Mouse (Mus musculus) midbrain, embryonic 13.5 days (tissue): ENCODE measurements around the gene Cul9. TPM values are rescaled to one million over a fixed set of nuclear protein-coding genes. Genes with fewer than 3 reads are reported as not detected.
A peak's percentile ranks its signal among the peaks of the same experiment; 100 is the strongest.

Experiments used
- ATAC-seq: fragments of 200-750 bp; cut with Nextera tagmentation; 2 replicates; pipeline ENCODE4 v1.8.0; 2017; ENCODE audit warnings: mild to moderate bottlenecking, moderate TSS enrichment, moderate library complexity
- H3K27ac ChIP-seq: fragments of 300-500 bp; sonication (generic); 2 replicates; pipeline ENCODE4 v1.5.1; 2015; ENCODE audit warnings: inconsistent platforms, mild to moderate bottlenecking, moderate library complexity
- H3K27me3 ChIP-seq: fragments of 300-500 bp; sonication (generic); 2 replicates; pipeline ENCODE4 v1.6.1; 2015; ENCODE audit warnings: mild to moderate bottlenecking, inconsistent platforms
- H3K36me3 ChIP-seq: fragments of 300-500 bp; sonication (generic); 2 replicates; pipeline ENCODE4 v1.6.1; 2015; ENCODE audit warnings: mild to moderate bottlenecking, inconsistent platforms
- H3K4me1 ChIP-seq: fragments of 300-500 bp; sonication (generic); replicated peaks from 2 replicates; pipeline ENCODE4 v1.6.1; 2015; ENCODE audit warnings: inconsistent platforms
- H3K4me2 ChIP-seq: fragments of 300-500 bp; sonication (generic); replicated peaks from 2 replicates; pipeline ENCODE4 v1.6.1; 2015; ENCODE audit warnings: moderate library complexity, mild to moderate bottlenecking, inconsistent platforms
- H3K4me3 ChIP-seq: fragments of 300-500 bp; sonication (generic); replicated peaks from 2 replicates; pipeline ENCODE4 v1.5.1; 2015; ENCODE audit warnings: mild to moderate bottlenecking, inconsistent platforms
- H3K9ac ChIP-seq: fragments of 300-500 bp; sonication (generic); replicated peaks from 2 replicates; pipeline ENCODE4 v1.6.1; 2015; ENCODE audit warnings: mild to moderate bottlenecking, inconsistent platforms
- H3K9me3 ChIP-seq: fragments of 300-500 bp; sonication (generic); 2 replicates; pipeline ENCODE4 v1.6.1; 2016; ENCODE audit warnings: mild to moderate bottlenecking, inconsistent platforms
- WGBS: fragments of 180-500 bp; shearing (Covaris S2); methylation state at CpG from one replicate; pipeline ENCODE4 v1.1.7; 2015; 5-methylcytosine and 5-hydroxymethylcytosine counted together
- polyA plus RNA-seq: library from polyadenylated mRNA; unstranded; fragments of >200 nt; fragmentation: Nextera tagmentation; extraction: Ambion mirVana; gene quantifications from 2 replicates; pipeline ENCODE4 v1.2.1, GENCODE M21; 2015

Cul9 gene
- polyA plus RNA-seq, 1 experiment from 2014 or later, result 20.3 TPM

DNA sequence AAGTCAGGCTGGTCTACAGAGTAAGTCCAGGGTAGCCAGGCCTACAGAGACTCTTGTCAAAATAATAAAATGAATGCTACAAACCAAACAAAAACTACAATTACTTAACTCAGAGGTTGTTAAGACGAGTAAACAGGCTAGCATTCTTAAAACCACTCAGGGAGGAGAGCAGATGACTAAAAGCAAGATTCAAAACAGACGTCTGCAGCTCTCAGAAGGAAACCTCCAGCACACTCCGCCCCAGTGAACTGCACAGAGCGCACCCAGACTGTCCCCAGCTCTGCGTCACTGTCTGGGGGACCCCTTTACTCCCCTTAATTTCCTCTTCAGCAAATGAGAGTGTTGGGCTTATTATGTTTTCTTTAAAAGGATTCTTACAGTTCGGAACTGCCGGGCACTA is 6.0 kb upstream of the Cul9 start:
- H3K4me3 ChIP-seq, result peak overlapping the region; percentile 98; the same call in 1 of the 2 replicates
- H3K4me1 ChIP-seq, result peaks cover 40% of the 10 kb centered on the region
- ATAC-seq, result no peak
- no peak overlapping the region for H3K9ac ChIP-seq
- peak overlapping the region; percentile 94 for H3K4me2 ChIP-seq
- peaks cover 45% of the 10 kb centered on the region for H3K36me3 ChIP-seq
- no peaks in the 10 kb centered on the region for H3K9me3 ChIP-seq
- WGBS, result 83% methylated on average over 7 of the region's 7 CpGs
- H3K27me3 ChIP-seq, result peaks cover 9% of the 10 kb centered on the region
- H3K27ac ChIP-seq, result peak overlapping the region; percentile 14; the same call in 1 of the 2 replicates

DNA sequence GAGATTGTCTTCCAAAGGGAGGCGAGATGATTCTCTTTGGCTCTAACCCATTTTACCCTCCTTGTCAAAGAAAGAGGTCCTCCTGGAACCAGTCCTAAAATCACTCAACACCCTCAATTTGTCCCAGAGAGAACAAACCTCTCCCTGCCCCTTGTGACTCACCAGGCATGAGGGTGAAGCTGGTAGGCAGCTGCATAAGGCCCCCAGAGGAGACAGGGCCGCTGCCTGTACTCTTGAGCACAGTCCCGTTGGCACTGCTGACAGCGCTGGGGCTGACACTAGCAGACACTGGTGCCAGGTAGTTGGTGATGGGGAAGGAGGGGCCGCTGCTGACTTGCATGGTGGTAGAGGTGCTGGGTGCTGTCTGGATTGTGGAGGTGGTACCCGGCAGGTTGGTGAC is 5.2 kb upstream of the Cul9 start:
- Histone ChIP-seq H3K4me1 (peaks cover 41% of the 10 kb centered on the region), H3K4me2 (no peak overlapping the region), H3K36me3 (peaks cover 45% of the 10 kb centered on the region), H3K9me3 (no peaks in the 10 kb centered on the region), H3K9ac (no peak overlapping the region), H3K27me3 (peaks cover 13% of the 10 kb centered on the region), H3K27ac (no peak overlapping the region), H3K4me3 (no peak overlapping the region)
- WGBS, result 94% methylated on average over 6 of the region's 6 CpGs
- ATAC-seq, result no peak

DNA sequence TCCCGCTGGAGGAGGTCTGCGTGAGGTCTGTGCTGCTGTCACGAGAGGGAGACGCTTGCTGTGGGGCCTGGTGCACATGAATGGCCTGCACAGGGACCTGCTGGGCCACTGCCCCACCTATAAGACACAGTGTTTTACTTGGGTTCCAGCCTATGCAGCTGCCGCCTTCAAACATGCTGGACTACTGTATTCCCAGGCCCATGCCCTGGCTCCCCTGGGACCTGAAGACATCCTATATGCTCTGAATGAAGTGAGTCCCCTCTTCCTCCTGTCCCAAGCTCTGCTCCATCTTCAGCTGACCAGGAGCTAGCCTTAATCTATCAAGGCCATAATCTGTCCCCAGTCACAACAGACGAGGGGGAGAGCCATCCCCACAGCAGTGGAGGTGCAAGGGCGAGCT is 4.7 kb upstream of the Cul9 start:
- Histone ChIP-seq H3K4me3 (no peak overlapping the region), H3K9ac (no peak overlapping the region), H3K4me1 (peaks cover 43% of the 10 kb centered on the region), H3K27me3 (peaks cover 13% of the 10 kb centered on the region), H3K4me2 (no peak overlapping the region), H3K27ac (no peak overlapping the region), H3K36me3 (peaks cover 45% of the 10 kb centered on the region), H3K9me3 (no peaks in the 10 kb centered on the region)
- ATAC-seq, result no peak
- WGBS, result 91% methylated on average over 7 of the region's 7 CpGs

DNA sequence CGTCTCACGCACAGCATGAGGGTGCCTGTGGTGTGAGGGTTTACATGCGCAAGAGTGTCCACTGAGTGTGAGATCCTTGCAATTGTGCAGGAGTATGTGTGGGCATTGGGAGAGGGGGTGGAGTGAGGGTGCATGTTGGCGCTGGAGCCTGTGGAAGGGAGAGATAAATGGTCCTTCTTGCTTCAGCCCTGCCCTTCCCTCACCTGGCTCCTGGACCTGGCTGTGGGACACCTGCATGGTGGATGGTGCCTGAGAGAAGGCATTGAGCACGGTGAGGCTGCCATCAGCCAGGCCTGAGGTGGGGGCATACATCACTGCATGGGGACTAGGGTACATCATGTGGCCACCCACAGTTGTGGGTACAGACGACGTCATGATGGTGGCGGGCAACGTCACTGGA is 3.5 kb upstream of the Cul9 start:
- Histone ChIP-seq H3K4me2 (no peak overlapping the region), H3K9me3 (no peaks in the 10 kb centered on the region), H3K9ac (no peak overlapping the region), H3K36me3 (peaks cover 45% of the 10 kb centered on the region), H3K4me1 (peaks cover 51% of the 10 kb centered on the region), H3K27me3 (peaks cover 13% of the 10 kb centered on the region), H3K27ac (no peak overlapping the region), H3K4me3 (no peak overlapping the region)
- ATAC-seq, result no peak
- 90% methylated on average over 9 of the region's 9 CpGs for WGBS

DNA sequence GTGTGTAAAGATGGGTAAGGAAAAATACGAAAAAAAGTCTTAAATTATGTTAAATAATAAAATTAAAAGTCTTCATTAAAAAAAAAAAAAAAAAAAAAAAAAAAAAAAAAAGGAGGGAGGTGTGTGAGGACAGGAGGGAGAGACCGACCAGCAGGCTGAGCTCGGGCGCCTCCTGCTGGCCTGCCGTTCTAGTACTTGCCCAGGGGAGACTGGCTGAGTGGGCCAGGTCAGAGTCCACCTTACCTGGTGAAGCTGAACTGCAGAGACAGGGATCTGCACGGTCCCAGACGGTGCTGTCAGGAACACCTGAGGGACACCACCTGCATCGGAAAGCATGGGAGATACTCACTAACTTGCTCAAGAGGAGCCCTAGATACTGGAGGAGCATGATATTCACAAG is 3.0 kb upstream of the Cul9 start:
- H3K27me3 ChIP-seq, result peaks cover 13% of the 10 kb centered on the region
- ATAC-seq, result no peak
- WGBS, result 22% methylated on average over 8 of the region's 8 CpGs

DNA sequence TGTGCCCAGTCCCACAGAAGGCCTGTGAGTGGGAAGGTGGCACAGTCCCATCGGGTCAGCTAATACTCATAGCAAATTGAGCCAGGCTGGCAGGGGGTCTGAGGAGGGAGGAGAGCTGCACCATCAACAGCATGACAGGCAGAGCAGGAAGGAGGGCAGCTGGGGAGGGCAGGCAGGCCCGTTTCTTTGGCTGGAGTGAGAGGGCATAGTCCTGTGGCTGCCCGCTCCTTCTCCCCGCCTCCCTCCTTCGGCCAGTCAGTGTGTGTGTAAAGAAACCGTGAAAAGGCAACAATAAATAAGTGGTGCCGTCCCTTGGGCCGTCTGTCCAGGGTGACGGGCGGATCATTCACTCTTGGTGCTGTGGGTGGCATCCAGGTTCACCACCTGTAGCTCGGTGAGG is 2.6 kb upstream of the Cul9 start:
- Histone ChIP-seq H3K9ac (no peak overlapping the region), H3K27me3 (peaks cover 13% of the 10 kb centered on the region), H3K4me2 (no peak overlapping the region), H3K27ac (no peak overlapping the region), H3K36me3 (peaks cover 45% of the 10 kb centered on the region), H3K4me1 (peaks cover 42% of the 10 kb centered on the region), H3K4me3 (no peak overlapping the region), H3K9me3 (no peaks in the 10 kb centered on the region)
- 57% methylated on average over 11 of the region's 11 CpGs for WGBS
- ATAC-seq, result no peak

More for the DNA sequence above, 3.0 kb upstream of the Cul9 start:
- H3K27ac ChIP-seq, result no peak overlapping the region
- peaks cover 47% of the 10 kb centered on the region for H3K4me1 ChIP-seq
- H3K9me3 ChIP-seq, result no peaks in the 10 kb centered on the region
- no peak overlapping the region for H3K9ac ChIP-seq
- no peak overlapping the region for H3K4me3 ChIP-seq
- peaks cover 45% of the 10 kb centered on the region for H3K36me3 ChIP-seq
- H3K4me2 ChIP-seq, result no peak overlapping the region

DNA sequence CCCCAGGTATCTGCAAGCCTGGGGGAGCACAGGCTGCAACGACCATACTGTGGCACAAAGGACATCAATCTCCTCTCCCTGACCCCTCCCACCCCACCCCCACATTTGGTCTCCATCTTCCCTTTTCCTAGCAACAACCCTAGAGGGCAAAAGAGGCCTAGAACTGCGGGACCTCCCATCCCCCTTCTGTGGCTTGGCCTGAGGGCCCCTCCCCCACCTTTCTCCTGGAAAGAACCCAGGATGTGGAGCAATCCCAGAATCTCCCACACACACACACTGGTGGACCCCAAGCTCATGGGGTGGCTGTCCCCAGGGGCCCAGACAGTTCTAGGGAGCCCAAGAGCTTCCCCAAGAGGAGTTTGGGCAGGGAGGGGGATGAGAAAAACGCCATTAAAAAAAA is 1.7 kb upstream of the Cul9 start:
- no peak overlapping the region for H3K4me2 ChIP-seq
- 3% methylated on average over 3 of the region's 3 CpGs for WGBS
- no peak overlapping the region for H3K9ac ChIP-seq
- no peaks in the 10 kb centered on the region for H3K9me3 ChIP-seq
- peaks cover 36% of the 10 kb centered on the region for H3K4me1 ChIP-seq
- H3K27ac ChIP-seq, result no peak overlapping the region
- peaks cover 51% of the 10 kb centered on the region for H3K36me3 ChIP-seq
- peaks cover 13% of the 10 kb centered on the region for H3K27me3 ChIP-seq
- ATAC-seq, result no peak
- no peak overlapping the region for H3K4me3 ChIP-seq

DNA sequence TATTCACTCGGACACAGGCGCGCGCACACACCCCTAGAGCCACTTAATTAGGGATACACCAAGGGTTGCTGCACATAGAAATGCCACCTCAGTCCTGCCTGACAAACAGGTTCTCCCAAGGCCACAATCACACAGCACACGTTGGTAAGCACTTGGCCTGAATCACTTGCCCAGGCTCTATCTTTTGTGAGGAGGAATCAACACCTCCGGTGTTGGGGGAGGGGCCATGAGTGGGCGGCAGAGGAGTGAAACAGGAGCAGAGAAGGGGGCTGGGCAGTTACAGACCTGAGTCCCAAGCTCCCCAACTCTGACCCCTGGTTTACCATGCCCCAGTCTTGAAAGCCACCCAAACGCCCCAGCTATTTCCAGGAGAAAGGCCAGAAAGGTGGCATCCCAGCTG is 807 bp upstream of the Cul9 start:
- Histone ChIP-seq H3K4me3 (peak overlapping the region; percentile 81; the same call in 1 of the 2 replicates), H3K27ac (no peak overlapping the region), H3K36me3 (peaks cover 51% of the 10 kb centered on the region), H3K4me1 (peaks cover 28% of the 10 kb centered on the region), H3K9me3 (no peaks in the 10 kb centered on the region), H3K9ac (no peak overlapping the region), H3K4me2 (peak overlapping the region; percentile 86), H3K27me3 (peaks cover 13% of the 10 kb centered on the region)
- WGBS, result 9% methylated on average over 8 of the region's 8 CpGs
- ATAC-seq, result no peak

DNA sequence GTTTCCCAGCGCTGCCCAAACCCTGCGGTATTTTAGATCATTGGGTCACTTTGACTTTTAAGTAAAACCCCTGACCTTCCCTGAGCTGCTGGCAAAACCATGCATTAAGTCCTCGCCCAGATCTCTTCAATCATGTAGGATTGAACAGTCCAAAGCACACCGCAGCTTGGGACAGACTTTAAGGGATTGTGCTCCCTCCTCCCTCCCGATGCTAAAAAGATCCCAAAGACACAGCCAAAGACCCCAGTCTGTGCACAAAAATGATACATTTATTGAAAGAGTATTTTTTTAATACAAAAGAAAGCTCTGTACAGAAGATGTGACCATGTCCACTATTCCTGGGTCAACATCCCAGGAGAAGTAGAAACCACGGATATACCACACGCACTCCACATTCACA is 403 bp upstream of the Cul9 start:
- Histone ChIP-seq H3K4me2 (peak overlapping the region; percentile 86), H3K36me3 (peaks cover 50% of the 10 kb centered on the region), H3K27ac (no peak overlapping the region), H3K4me3 (peak overlapping the region; percentile 81), H3K9me3 (no peaks in the 10 kb centered on the region), H3K4me1 (peaks cover 26% of the 10 kb centered on the region), H3K9ac (peak overlapping the region; percentile 93), H3K27me3 (peaks cover 13% of the 10 kb centered on the region)
- WGBS, result 6% methylated on average over 7 of the region's 7 CpGs
- no peak for ATAC-seq

DNA sequence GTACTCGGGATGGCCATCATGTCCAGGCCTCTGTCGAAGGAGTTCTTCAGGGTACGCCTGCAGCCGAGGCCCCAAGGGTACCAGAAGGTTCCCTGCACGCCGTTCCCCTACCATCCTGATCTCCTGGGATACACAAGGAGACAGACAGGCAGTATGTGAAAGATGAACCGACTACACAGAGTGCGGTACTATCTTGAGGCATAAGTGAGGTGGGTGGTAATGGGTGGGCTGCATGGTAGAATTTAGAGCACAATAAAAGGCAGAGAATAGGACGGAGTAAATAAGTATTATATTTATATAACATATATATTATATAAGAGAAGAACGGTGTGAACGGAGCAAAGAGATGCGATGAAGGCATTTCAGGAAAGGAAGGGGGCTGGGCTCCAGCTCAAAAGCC is 2.5 kb downstream of the Cul9 start:
- H3K4me1 ChIP-seq, result peaks cover 26% of the 10 kb centered on the region
- 90% methylated on average over 12 of the region's 12 CpGs for WGBS
- H3K9ac ChIP-seq, result 0 out of 2 replicates have a peak overlapping the region, but pooled peaks have one; percentile 7
- H3K27ac ChIP-seq, result no peak overlapping the region
- peaks cover 49% of the 10 kb centered on the region for H3K36me3 ChIP-seq
- peaks cover 13% of the 10 kb centered on the region for H3K27me3 ChIP-seq
- ATAC-seq, result no peak
- no peaks in the 10 kb centered on the region for H3K9me3 ChIP-seq
- no peak overlapping the region for H3K4me3 ChIP-seq
- H3K4me2 ChIP-seq, result no peak overlapping the region

DNA sequence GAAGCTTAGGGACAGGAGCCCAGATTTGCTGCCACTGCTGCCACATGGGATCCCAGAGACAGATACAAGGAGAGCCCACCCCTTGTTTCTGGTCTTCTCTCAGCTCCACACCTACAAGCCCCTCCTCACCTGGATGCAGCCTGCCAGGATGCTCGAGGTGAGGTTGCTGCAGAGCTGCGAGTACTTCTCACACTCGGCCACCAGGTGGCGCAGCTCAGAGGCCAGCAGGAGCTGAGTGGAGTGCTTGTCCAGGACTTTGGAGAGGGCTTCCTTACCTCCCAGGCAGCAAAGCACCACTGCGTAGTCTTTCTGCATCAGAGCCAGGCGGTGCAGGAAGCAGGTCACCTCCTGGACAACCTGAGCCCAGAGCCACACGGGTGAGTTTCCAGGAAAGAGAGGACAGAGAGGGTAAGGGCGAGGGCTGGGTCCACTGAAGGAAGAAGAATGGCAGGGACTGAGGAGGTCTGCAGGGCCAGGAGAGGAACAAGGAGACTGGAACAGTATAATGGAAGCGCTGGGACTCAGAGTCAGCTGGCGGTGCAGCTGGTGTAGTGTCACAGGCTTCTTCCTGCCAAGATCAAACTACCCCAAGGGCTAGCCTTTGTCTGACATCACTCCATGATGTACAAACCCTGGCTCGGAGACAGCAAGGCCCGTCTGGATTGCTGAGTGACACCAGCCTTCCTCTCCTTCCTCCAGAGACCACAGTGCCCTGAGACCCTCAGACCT is 20.4 kb downstream of the Cul9 start:
- Histone ChIP-seq H3K27me3 (peaks cover 25% of the 10 kb centered on the region), H3K4me1 (no peaks in the 10 kb centered on the region), H3K4me2 (no peak overlapping the region), H3K27ac (no peak overlapping the region), H3K9ac (no peak overlapping the region), H3K4me3 (no peak overlapping the region), H3K36me3 (peaks cover 47% of the 10 kb centered on the region), H3K9me3 (no peaks in the 10 kb centered on the region)
- 38% methylated on average over 12 of the region's 12 CpGs for WGBS
- peak; percentile 65 for ATAC-seq

DNA sequence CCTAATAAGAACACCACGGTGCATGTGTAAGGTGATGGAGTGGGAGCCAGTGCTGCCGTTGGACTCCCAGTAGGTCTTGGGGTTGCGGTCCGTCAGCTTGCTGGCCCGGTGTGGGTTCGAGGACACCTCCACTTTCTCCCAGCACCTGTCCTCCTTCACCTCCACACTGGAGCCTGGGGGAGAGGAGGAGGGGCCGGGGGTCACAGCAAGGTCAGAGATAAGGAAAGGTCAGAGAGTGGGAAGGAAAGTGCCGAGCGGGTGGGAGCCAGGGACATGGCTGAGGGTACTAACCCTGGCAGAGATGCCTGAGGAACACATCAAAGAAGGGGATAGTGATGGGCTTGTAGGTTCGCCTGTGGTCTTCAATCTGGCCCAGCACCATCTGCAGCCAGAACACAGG is 21.1 kb downstream of the Cul9 start:
- Histone ChIP-seq H3K4me1 (no peaks in the 10 kb centered on the region; the same call in 1 of the 2 replicates), H3K36me3 (peaks cover 48% of the 10 kb centered on the region), H3K27ac (no peak overlapping the region), H3K27me3 (peaks cover 32% of the 10 kb centered on the region), H3K9ac (no peak overlapping the region), H3K9me3 (no peaks in the 10 kb centered on the region), H3K4me2 (no peak overlapping the region), H3K4me3 (no peak overlapping the region)
- no peak for ATAC-seq
- 85% methylated on average over 10 of the region's 10 CpGs for WGBS
